Mouse (Mus musculus): ENCODE measurements around the gene Zmynd8. TPM values are rescaled to one million over a fixed set of nuclear protein-coding genes. Genes with fewer than 3 reads are reported as not detected.

Gene Zmynd8
- polyA plus RNA-seq, 1 experiment from 2014 or later: 98.3 TPM

GRCm38 (mm10) chr2:165875406-165875955 lies 23.3 kb downstream of the Zmynd8 start:
- in situ Hi-C loops (cut with MboI; ENCODE audit: low pct_unique_long_range_greater_than_20kb): no loop called here
- POLR2A ChIA-PET: interaction anchor here (1.5 to 2.0 kb wide), 2 partner anchors 10 to 13 kb away, joined by 4 to 5 read pairs; no protein-coding TSS in a partner anchor
- DNase-seq (ENCODE audit: low read depth, low spot score) (no peak), ATAC-seq (no peak)
- H3K27me3 ChIP-seq: no peaks in the 10 kb centered on the region
- TF ChIP-seq CTCF (IDR thresholded peaks at IDR 0.05): no peak
- CTCF ChIA-PET: interaction anchor here (1.3 to 1.6 kb wide), 2 partner anchors 9 to 49 kb away, joined by 3 to 4 read pairs; no protein-coding TSS in a partner anchor

- POLR2A ChIA-PET: interaction anchor here (1.5 kb wide), 1 partner anchor 13 kb away, joined by 4 read pairs; no protein-coding TSS in a partner anchor
- in situ Hi-C loops (cut with MboI; ENCODE audit: low pct_unique_long_range_greater_than_20kb): no loop called here
- CTCF ChIA-PET: interaction anchor here (0.7 to 1.6 kb wide), 4 partner anchors 9 to 49 kb away, joined by 3 to 4 read pairs (median 3); no protein-coding TSS in a partner anchor
- H3K27me3 ChIP-seq: no peaks in the 10 kb centered on the region
- no peak for TF ChIP-seq CTCF (IDR thresholded peaks at IDR 0.05)
- ATAC-seq (peak; percentile 42), DNase-seq (ENCODE audit: low read depth, low spot score) (no peak)
Observed at GRCm38 (mm10) chr2:165874461-165875339, 24.1 kb downstream of the Zmynd8 start.

DNA sequence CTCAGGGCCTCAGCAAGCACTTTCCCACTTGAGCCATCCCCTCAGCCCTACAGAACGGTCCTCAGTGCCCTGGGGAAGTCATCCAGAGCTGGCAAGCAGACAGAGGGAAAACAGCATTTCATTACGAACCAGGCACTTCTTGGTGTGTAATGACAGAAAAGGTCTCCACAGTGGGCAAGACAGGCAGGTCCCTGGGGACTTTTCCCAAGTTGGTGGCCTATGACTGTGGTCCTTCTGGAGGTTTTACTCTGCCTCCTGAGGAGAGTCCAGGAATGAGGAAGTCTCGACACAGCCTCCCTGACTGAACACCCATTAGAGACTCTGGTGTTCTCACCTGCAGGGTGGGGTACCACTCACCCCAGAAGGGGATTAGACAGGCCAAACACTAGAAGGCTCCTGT lies 25.0 kb downstream of the Zmynd8 start:
- CTCF ChIA-PET: interaction anchor here (1.1 to 1.4 kb wide), 2 partner anchors 14 to 55 kb away, joined by 3 to 4 read pairs; no protein-coding TSS in a partner anchor
- DNase-seq (ENCODE audit: low read depth, low spot score): no peak

GRCm38 (mm10) chr2:165873196-165873595 lies 25.6 kb downstream of the Zmynd8 start:
- no peak for ATAC-seq
- CTCF ChIA-PET: interaction anchor here (1.1 to 1.4 kb wide), 2 partner anchors 14 to 54 kb away, joined by 3 to 4 read pairs; no protein-coding TSS in a partner anchor
- H3K27me3 ChIP-seq: no peaks in the 10 kb centered on the region
- TF ChIP-seq CTCF (IDR thresholded peaks at IDR 0.05): no peak
- in situ Hi-C loops (cut with MboI; ENCODE audit: low pct_unique_long_range_greater_than_20kb): no loop called here
- DNase-seq (ENCODE audit: low read depth, low spot score): no peak
- POLR2A ChIA-PET: interaction anchor here (3.2 kb wide), 1 partner anchor 10 kb away, joined by 22 read pairs; no protein-coding TSS in a partner anchor

More for the DNA sequence above, 25.0 kb downstream of the Zmynd8 start:
- TF ChIP-seq CTCF (IDR thresholded peaks at IDR 0.05): no peak
- no peak for ATAC-seq
- POLR2A ChIA-PET: no interaction called here
- in situ Hi-C loops (cut with MboI; ENCODE audit: low pct_unique_long_range_greater_than_20kb): no loop called here
- no peaks in the 10 kb centered on the region for H3K27me3 ChIP-seq

GRCm38 (mm10) chr2:165869257-165869656 lies 29.6 kb downstream of the Zmynd8 start:
- ChIA-PET CTCF (interaction anchor here (1.4 to 2.0 kb wide), 4 partner anchors 8 to 13 kb away, joined by 3 to 6 read pairs (median 6); no protein-coding TSS in a partner anchor), POLR2A (interaction anchor here (1.5 to 1.7 kb wide), 2 partner anchors 11 to 13 kb away, joined by 3 read pairs; no protein-coding TSS in a partner anchor)
- DNase-seq (ENCODE audit: low read depth, low spot score): no peak
- no peak for TF ChIP-seq CTCF (IDR thresholded peaks at IDR 0.05)
- in situ Hi-C loops (cut with MboI; ENCODE audit: low pct_unique_long_range_greater_than_20kb): no loop called here
- ATAC-seq: no peak
- no peaks in the 10 kb centered on the region for H3K27me3 ChIP-seq

- POLR2A ChIA-PET: interaction anchor here (1.4 to 1.8 kb wide), 3 partner anchors 8 to 14 kb away, joined by 3 to 7 read pairs (median 5); no protein-coding TSS in a partner anchor
- DNase-seq (ENCODE audit: low read depth, low spot score) (no peak), ATAC-seq (no peak)
- H3K27me3 ChIP-seq: no peaks in the 10 kb centered on the region
- in situ Hi-C loops (cut with MboI; ENCODE audit: low pct_unique_long_range_greater_than_20kb): no loop called here
- CTCF ChIA-PET: interaction anchor here (0.9 to 2.0 kb wide), 5 partner anchors 9 to 48 kb away, joined by 3 to 6 read pairs (median 5); no protein-coding TSS in a partner anchor
- TF ChIP-seq CTCF (IDR thresholded peaks at IDR 0.05): no peak
Observed at GRCm38 (mm10) chr2:165868522-165869175, 30.2 kb downstream of the Zmynd8 start.

DNA sequence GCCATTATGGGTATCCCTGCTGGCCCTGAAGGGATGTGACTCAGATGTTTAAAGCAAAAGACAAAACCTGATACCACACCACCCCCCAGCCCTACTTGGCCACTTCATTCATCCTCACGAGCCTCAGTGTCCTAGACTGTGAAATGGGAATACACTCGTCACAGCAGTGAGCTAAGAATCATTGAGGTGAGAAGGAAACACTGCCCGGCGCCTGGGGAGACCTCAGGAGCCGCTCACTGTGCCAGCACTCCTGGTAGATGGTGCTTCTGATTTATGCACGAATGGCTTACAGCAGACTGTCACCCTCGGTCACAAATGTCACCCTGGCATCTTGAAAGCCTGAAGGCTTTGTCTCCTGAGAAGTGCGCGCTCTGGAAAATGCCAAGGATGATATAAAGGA lies 31.3 kb downstream of the Zmynd8 start:
- ChIA-PET CTCF (interaction anchor here (0.9 to 2.0 kb wide), 4 partner anchors 8 to 47 kb away, joined by 3 to 6 read pairs (median 4); no protein-coding TSS in a partner anchor), POLR2A (interaction anchor here (1.4 to 1.8 kb wide), 2 partner anchors 9 kb away, joined by 5 to 7 read pairs; no protein-coding TSS in a partner anchor)

GRCm38 (mm10) chr2:165866951-165867387 lies 31.8 kb downstream of the Zmynd8 start:
- DNase-seq (ENCODE audit: low read depth, low spot score) (no peak), ATAC-seq (peak; percentile 82)
- no peak for TF ChIP-seq CTCF (IDR thresholded peaks at IDR 0.05)
- CTCF ChIA-PET: interaction anchor here (1.3 kb wide), 1 partner anchor 11 kb away, joined by 3 read pairs; no protein-coding TSS in a partner anchor
- H3K27me3 ChIP-seq: no peaks in the 10 kb centered on the region
- in situ Hi-C loops (cut with MboI; ENCODE audit: low pct_unique_long_range_greater_than_20kb): no loop called here
- POLR2A ChIA-PET: no interaction called here

More for the DNA sequence above, 31.3 kb downstream of the Zmynd8 start:
- ATAC-seq (no peak), DNase-seq (ENCODE audit: low read depth, low spot score) (no peak)
- TF ChIP-seq CTCF (IDR thresholded peaks at IDR 0.05): no peak
- in situ Hi-C loops (cut with MboI; ENCODE audit: low pct_unique_long_range_greater_than_20kb): no loop called here
- H3K27me3 ChIP-seq: no peaks in the 10 kb centered on the region

- TF ChIP-seq CTCF (IDR thresholded peaks at IDR 0.05): no peak
- no peaks in the 10 kb centered on the region for H3K27me3 ChIP-seq
- ATAC-seq (no peak), DNase-seq (ENCODE audit: low read depth, low spot score) (no peak)
- CTCF ChIA-PET: no interaction called here
- in situ Hi-C loops (cut with MboI; ENCODE audit: low pct_unique_long_range_greater_than_20kb): no loop called here
- POLR2A ChIA-PET: no interaction called here
Observed at GRCm38 (mm10) chr2:165866412-165866811, 32.4 kb downstream of the Zmynd8 start.

DNA sequence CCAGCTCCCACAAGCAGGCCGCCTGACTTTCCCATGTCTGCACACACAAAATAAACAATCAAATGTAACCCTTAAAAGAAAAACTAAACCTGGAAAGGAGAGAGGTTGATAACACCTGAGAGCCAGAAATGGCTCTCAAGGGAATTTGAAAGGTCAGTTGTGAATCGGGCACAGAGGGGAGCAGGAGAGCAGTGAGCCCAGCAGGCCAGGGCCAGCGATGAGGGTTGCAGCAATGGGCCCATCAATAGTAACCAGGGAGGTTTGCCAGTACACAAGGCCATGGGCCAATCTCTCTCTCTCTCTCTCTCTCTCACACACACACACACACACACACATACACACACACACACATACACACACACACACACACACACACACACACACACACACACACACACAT lies 34.0 kb downstream of the Zmynd8 start:
- in situ Hi-C loops (cut with MboI; ENCODE audit: low pct_unique_long_range_greater_than_20kb): no loop called here
- POLR2A ChIA-PET: no interaction called here
- ATAC-seq (no peak), DNase-seq (ENCODE audit: low read depth, low spot score) (no peak)
- CTCF ChIA-PET: interaction anchor here (0.7 to 1.3 kb wide), 2 partner anchors 13 to 16 kb away, joined by 3 read pairs; no protein-coding TSS in a partner anchor
- no peaks in the 10 kb centered on the region for H3K27me3 ChIP-seq
- TF ChIP-seq CTCF (IDR thresholded peaks at IDR 0.05): no peak
